Mouse (Mus musculus) kidney, postnatal 10 days (tissue): ENCODE data around the gene Gm10375.
"Not testable (repeated sequence)": the region's sequence is repeated elsewhere in the genome, so short reads cannot be mapped to it uniquely, and the experiment has no call there.

Source experiments
- DNase-seq: peaks from one replicate; pipeline ENCODE4 v3.0.0; 2021; ENCODE audit warnings: mixed read lengths

Gene Gm10375

DNA sequence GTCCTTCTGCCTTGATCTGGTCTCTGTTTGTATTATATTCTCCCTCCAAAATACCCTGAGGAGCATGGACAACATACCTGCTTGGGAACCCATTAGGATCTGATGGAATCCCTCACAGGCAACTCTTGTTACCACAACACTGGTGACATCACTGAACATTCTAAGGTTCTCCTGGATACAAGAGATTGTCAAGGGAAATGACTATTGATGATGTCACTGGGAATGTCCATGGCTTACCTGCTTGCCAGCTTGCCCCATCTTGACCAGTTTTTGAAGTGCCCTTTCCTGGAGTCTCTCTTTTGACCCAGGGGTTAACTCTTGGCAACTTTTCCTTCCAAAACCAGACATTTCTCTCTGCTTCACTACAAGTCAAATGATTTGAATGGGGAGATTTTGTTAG lies at the start of gene Gm10375:
TSS of gene Gm10375 (minus strand) at position 101 of the 400 bp plus-strand sequence.
- DNase-seq, result not testable (repeated sequence)

GRCm38 (mm10) chr14:43579046-43579445 lies 28.8 kb downstream of the Gm10375 start, which contains the start of gene Gm17654:
TSS of gene Gm17654 (minus strand) at chr14:43579146.
- not testable (repeated sequence) for DNase-seq

DNA sequence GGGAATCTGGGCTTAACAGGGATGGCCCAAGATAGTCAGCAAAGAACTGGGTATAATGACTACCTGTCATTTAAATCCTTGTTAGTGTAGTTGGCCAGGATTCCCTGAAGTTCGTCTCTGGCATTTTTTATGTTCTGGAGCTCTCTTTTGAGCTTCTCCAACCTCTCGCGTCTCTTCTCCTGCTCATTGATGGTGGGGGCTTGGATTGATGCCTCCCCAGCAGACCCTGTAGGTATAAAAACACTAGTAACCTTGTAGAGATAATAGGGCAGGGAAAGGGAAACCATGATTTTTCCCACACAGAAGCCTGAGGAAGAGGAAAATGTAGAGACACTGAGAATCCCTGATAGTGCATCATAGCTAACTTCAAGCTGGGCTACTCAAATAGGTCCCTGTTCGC lies 29.8 kb downstream of the Gm10375 start:
- DNase-seq, result not testable (repeated sequence)
